Mouse (Mus musculus): ENCODE data around the gene Slc25a19. TPM values are rescaled to one million over a fixed set of nuclear protein-coding genes. Genes with fewer than 3 reads are reported as not detected.

The Slc25a19 gene
- polyA plus RNA-seq, 1 experiment from 2014 or later: 22.7 TPM

DNA sequence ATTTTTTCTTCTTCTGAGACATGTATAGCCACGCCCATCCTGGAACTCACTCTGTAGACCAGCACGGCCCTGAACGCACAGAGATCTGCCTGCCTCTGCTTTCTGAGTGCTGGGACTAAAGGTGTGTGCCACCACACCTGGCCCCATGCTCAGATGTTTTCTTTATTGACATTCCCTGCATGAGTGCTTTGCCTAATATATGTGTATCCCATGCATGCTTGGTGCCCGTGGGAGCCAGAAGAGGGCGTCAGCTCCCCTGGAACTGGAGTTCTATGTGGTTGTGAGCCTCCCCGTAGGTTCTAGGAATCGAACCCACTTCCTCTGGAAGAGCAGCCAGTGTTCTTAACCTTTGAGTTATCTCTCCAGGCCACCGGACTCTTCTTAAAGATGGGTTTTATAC, 6.9 kb upstream of the Slc25a19 start:
- 87% methylated on average over 8 of the region's 8 CpGs for WGBS
- no peaks in the 10 kb centered on the region for H3K36me3 ChIP-seq (ENCODE audit: control insufficient read depth, insufficient read depth, low read length)
- no peak overlapping the region for H3K9ac ChIP-seq (ENCODE audit: low read length)

DNA sequence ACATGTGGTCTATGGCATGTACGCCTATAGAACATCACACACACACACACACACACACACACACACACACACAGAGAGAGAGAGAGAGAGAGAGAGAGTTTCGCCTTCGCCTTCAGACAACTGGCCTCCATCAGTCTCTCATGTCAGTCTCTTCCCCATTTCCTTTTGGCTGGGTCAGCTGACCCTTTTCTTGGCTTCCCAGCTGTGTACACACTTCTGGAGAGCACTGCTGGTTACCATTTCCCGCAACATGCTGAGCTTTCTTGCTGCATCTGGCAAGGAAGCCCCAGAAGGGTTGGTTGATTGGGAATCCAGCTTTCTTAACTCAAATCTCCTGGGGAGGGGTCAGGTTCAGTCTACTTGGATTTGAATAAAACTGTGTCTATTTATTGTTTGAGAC, 6.0 kb upstream of the Slc25a19 start:
- H3K4me1 ChIP-seq (ENCODE audit: control insufficient read depth, insufficient read depth, low read length): no peaks in the 10 kb centered on the region; the same call in 1 of the 2 replicates
- H3K27me3 ChIP-seq (ENCODE audit: control insufficient read depth, insufficient read depth, low read length): no peaks in the 10 kb centered on the region
- no peak overlapping the region for H3K4me3 ChIP-seq (replicated peaks; ENCODE audit: low read length)
- no peak for ATAC-seq (ENCODE audit: insufficient read depth, low FRiP score)
- no peak overlapping the region for H3K27ac ChIP-seq (ENCODE audit: low read length)
- H3K4me2 ChIP-seq (ENCODE audit: low read depth, low read length): no peak overlapping the region
- 46% methylated on average over 4 of the region's 4 CpGs for WGBS
- no peaks in the 10 kb centered on the region for H3K36me3 ChIP-seq (ENCODE audit: control insufficient read depth, insufficient read depth, low read length)
- no peak overlapping the region for H3K9ac ChIP-seq (ENCODE audit: low read length)
- H3K9me3 ChIP-seq (replicated peaks; ENCODE audit: control insufficient read depth, low read length): no peaks in the 10 kb centered on the region

More for the DNA sequence above, 6.9 kb upstream of the Slc25a19 start:
- Histone ChIP-seq H3K4me2 (ENCODE audit: low read depth, low read length) (no peak overlapping the region), H3K4me1 (ENCODE audit: control insufficient read depth, insufficient read depth, low read length) (no peaks in the 10 kb centered on the region; the same call in 1 of the 2 replicates), H3K9me3 (replicated peaks; ENCODE audit: control insufficient read depth, low read length) (no peaks in the 10 kb centered on the region), H3K4me3 (replicated peaks; ENCODE audit: low read length) (no peak overlapping the region), H3K27ac (ENCODE audit: low read length) (no peak overlapping the region), H3K27me3 (ENCODE audit: control insufficient read depth, insufficient read depth, low read length) (no peaks in the 10 kb centered on the region)
- ATAC-seq (ENCODE audit: insufficient read depth, low FRiP score): no peak

DNA sequence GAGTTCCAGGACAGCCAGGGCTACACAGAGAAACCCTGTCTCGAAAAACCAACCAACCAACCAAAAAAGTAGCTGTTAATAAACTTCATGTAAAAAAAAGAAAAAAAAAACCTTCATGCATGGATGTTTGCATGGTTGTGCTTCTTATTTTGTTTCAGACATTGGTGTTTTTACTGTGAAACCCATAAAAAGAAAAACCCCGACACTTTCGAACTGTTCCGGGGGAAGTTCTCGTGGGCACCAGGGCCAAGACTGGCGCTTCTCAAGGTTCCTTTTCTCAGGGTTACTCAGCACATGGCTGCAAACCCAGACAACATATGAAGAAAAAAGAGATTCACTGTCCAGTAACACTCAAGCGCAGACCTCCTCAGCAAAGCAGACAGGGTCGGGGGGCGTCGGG, 4.8 kb upstream of the Slc25a19 start:
- Histone ChIP-seq H3K27me3 (ENCODE audit: control insufficient read depth, insufficient read depth, low read length) (no peaks in the 10 kb centered on the region), H3K9ac (ENCODE audit: low read length) (no peak overlapping the region), H3K4me2 (ENCODE audit: low read depth, low read length) (no peak overlapping the region), H3K4me1 (ENCODE audit: control insufficient read depth, insufficient read depth, low read length) (no peaks in the 10 kb centered on the region; the same call in 1 of the 2 replicates), H3K4me3 (replicated peaks; ENCODE audit: low read length) (no peak overlapping the region), H3K27ac (ENCODE audit: low read length) (no peak overlapping the region), H3K36me3 (ENCODE audit: control insufficient read depth, insufficient read depth, low read length) (no peaks in the 10 kb centered on the region), H3K9me3 (replicated peaks; ENCODE audit: control insufficient read depth, low read length) (no peaks in the 10 kb centered on the region)
- no peak for ATAC-seq (ENCODE audit: insufficient read depth, low FRiP score)
- WGBS: 88% methylated on average over 10 of the region's 10 CpGs

DNA sequence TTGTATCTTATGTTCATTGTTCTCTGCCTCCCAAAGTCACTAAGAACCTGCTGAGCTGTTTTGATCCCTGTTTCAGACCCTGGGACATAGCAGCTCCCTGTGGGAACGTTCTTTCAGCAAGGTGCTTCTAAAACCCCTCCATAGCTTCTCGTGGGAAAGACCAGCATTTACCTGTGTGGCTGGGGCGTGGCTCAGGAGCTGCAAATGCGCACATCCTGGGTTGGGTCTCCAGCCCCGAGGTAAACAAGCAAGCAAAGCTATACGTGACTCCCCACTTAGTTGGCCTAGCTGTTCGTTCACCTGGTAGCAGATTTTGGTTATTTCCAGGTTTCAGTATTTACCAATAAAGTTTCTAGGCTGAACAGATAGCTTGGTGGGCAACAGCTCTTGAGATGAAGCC, 4.2 kb upstream of the Slc25a19 start:
- no peak overlapping the region for H3K4me3 ChIP-seq (replicated peaks; ENCODE audit: low read length)
- H3K9me3 ChIP-seq (replicated peaks; ENCODE audit: control insufficient read depth, low read length): no peaks in the 10 kb centered on the region
- no peak overlapping the region for H3K9ac ChIP-seq (ENCODE audit: low read length)
- ATAC-seq (ENCODE audit: insufficient read depth, low FRiP score): no peak
- no peaks in the 10 kb centered on the region for H3K36me3 ChIP-seq (ENCODE audit: control insufficient read depth, insufficient read depth, low read length)
- no peak overlapping the region for H3K27ac ChIP-seq (ENCODE audit: low read length)
- WGBS: 69% methylated on average over 7 of the region's 7 CpGs
- H3K4me2 ChIP-seq (ENCODE audit: low read depth, low read length): no peak overlapping the region
- peaks cover 3% of the 10 kb centered on the region for H3K4me1 ChIP-seq (ENCODE audit: control insufficient read depth, insufficient read depth, low read length)
- no peaks in the 10 kb centered on the region for H3K27me3 ChIP-seq (ENCODE audit: control insufficient read depth, insufficient read depth, low read length)

DNA sequence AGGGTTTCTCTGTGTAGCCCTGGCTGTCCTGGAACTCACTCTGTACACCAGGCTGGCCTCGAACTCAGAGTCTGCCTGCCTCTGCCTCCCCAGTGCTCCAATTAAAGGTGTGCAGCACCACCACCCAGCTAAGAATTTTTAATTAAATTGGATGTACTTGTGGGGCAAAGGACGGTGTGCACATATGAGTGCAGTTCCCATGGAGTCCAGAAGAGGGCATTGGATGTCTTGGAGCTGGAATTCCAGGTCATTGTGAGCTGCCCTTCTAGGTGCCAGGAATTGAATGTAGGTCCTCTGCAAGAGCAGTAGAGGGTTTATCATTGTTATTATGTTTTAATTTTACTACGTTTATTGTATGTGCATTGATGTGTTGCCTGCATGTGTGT, 3.4 kb upstream of the Slc25a19 start:
- Histone ChIP-seq H3K36me3 (ENCODE audit: control insufficient read depth, insufficient read depth, low read length) (no peaks in the 10 kb centered on the region), H3K4me2 (ENCODE audit: low read depth, low read length) (no peak overlapping the region), H3K4me1 (ENCODE audit: control insufficient read depth, insufficient read depth, low read length) (peaks cover 6% of the 10 kb centered on the region), H3K27me3 (ENCODE audit: control insufficient read depth, insufficient read depth, low read length) (no peaks in the 10 kb centered on the region), H3K9me3 (replicated peaks; ENCODE audit: control insufficient read depth, low read length) (no peaks in the 10 kb centered on the region), H3K4me3 (replicated peaks; ENCODE audit: low read length) (no peak overlapping the region), H3K9ac (ENCODE audit: low read length) (no peak overlapping the region), H3K27ac (ENCODE audit: low read length) (peak overlapping the region; percentile 73)
- 25% methylated on average over 3 of the region's 3 CpGs for WGBS
- ATAC-seq (ENCODE audit: insufficient read depth, low FRiP score): no peak

DNA sequence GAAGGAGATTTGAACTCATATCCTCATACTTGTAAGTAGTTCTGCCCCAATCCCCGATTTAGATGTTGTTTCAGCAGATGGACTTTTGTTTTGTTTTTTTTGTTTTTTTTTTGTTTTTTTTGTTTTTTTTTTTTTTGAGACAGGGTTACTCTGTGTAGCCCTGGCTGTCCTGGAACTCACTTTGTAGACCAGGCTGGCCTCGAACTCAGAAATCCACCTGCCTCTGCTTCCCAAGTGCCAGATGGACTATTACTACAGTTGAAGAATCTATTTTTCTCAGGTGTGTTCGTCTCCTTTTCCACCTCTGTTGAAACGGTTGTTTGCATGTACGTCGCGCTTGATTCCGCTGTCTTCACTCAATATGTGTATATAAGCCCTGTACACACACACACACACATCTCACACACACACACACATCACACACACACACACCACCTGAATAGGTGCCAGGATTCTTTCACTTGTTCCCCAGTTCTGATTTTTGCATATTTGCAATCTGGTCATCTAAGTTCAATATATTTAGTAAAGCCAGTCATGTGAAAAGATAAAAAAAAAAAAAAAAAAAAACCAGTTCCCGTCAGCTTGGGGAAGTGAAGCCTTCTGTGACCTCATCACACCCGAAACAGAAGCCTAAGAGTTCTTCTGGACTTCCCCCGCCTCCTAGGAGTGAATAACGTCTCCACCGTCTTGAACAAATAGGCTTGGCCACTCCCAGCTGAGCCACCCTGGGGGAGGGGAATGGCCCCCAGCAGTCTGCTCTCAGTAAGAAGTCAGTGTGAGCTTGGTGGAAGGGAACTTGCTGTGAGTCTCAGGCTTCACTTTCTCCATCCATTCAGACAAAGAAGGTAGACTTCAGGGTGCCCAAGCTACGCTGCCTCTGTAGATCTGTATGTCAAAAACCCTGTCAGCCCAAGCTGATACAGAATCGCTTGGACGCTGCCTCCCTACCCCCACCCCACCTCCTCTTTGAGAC, 2.7 kb upstream of the Slc25a19 start:
- peaks cover 6% of the 10 kb centered on the region for H3K4me1 ChIP-seq (ENCODE audit: control insufficient read depth, insufficient read depth, low read length)
- H3K9ac ChIP-seq (ENCODE audit: low read length): no peak overlapping the region; the same call in 1 of the 2 replicates
- peak overlapping the region; percentile 73 for H3K27ac ChIP-seq (ENCODE audit: low read length)
- H3K4me2 ChIP-seq (ENCODE audit: low read depth, low read length): no peak overlapping the region
- H3K9me3 ChIP-seq (replicated peaks; ENCODE audit: control insufficient read depth, low read length): no peaks in the 10 kb centered on the region
- H3K36me3 ChIP-seq (ENCODE audit: control insufficient read depth, insufficient read depth, low read length): no peaks in the 10 kb centered on the region
- 40% methylated on average over 16 of the region's 16 CpGs for WGBS
- 0 out of 2 replicates have a peak, but pooled peaks have one; percentile 34 for ATAC-seq (ENCODE audit: insufficient read depth, low FRiP score)
- H3K4me3 ChIP-seq (replicated peaks; ENCODE audit: low read length): no peak overlapping the region
- H3K27me3 ChIP-seq (ENCODE audit: control insufficient read depth, insufficient read depth, low read length): no peaks in the 10 kb centered on the region

DNA sequence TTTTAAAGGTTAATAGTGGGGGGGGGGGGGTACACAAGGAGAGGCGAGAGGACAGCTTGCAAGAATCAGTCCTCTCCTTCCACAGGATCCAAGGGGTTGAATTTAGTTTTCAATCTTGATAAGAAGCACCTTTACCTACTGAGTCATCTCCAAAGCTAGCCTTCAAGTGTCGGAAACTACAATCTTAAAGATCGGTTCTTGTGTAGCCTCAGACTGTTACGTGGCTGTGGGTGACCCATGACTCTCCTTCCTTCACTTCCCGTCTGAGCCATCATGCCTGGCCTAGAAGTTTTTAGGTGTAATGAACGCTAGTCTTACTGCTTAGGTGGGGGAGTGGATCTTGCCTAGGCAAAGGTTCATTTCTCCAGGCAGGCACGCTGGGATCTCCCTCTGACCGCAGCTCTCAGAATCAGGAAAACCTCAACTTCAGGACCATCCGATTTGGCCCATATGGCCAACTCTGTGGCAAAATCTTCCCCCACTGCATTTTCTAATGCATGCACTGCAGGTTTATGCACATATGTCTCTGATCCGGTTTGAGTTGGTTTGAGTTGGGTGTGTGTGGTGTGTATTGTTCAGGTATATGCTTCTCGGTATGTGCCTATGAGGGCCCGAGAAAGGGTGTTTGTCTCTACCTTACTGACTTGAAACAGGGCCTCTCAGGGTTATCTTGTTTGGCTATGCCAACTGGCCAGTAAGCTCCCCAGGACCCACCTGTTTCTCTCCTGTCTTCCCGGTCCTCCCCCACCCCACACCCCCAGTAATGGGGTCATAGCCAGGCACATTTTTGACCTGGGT, 1.8 kb upstream of the Slc25a19 start:
- no peak for ATAC-seq (ENCODE audit: insufficient read depth, low FRiP score)
- no peak overlapping the region for H3K9ac ChIP-seq (ENCODE audit: low read length)
- no peaks in the 10 kb centered on the region for H3K9me3 ChIP-seq (replicated peaks; ENCODE audit: control insufficient read depth, low read length)
- H3K4me3 ChIP-seq (replicated peaks; ENCODE audit: low read length): no peak overlapping the region
- H3K36me3 ChIP-seq (ENCODE audit: control insufficient read depth, insufficient read depth, low read length): no peaks in the 10 kb centered on the region
- no peaks in the 10 kb centered on the region for H3K27me3 ChIP-seq (ENCODE audit: control insufficient read depth, insufficient read depth, low read length)
- no peak overlapping the region for H3K4me2 ChIP-seq (ENCODE audit: low read depth, low read length)
- WGBS: 82% methylated on average over 13 of the region's 13 CpGs
- peaks cover 6% of the 10 kb centered on the region for H3K4me1 ChIP-seq (ENCODE audit: control insufficient read depth, insufficient read depth, low read length)
- H3K27ac ChIP-seq (ENCODE audit: low read length): no peak overlapping the region

DNA sequence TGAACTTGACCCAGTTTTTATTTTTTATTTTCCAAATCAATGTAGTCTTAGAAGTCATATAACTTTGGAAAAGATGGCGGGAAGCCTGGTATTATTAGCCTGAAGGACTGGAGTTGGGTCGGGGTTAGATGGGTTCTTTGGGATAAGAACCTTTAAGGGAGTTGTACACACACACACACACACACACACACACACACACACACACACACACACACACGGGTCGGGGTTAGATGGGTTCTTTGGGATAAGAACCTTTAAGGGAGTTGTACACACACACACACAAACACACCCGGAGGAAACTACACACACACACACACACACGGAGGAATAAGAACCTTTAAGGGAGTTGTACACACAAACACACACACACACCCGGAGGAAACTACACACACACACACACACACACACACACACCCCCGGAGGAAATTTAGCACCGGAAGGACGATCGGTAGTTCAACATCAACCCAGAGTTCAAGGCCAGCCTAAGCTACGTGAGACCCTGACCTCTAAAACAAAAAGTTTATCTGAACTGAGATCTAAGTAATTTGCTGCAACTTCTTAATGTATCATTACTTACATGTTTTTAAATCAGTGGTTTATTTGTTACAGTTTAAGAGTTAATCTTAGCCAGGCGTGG, 488 bp upstream of the Slc25a19 start:
- ATAC-seq (ENCODE audit: insufficient read depth, low FRiP score): no peak
- Histone ChIP-seq H3K27me3 (ENCODE audit: control insufficient read depth, insufficient read depth, low read length) (no peaks in the 10 kb centered on the region), H3K4me3 (replicated peaks; ENCODE audit: low read length) (peak overlapping the region; percentile 75), H3K36me3 (ENCODE audit: control insufficient read depth, insufficient read depth, low read length) (no peaks in the 10 kb centered on the region), H3K4me2 (ENCODE audit: low read depth, low read length) (peak overlapping the region; percentile 47), H3K9me3 (replicated peaks; ENCODE audit: control insufficient read depth, low read length) (no peaks in the 10 kb centered on the region), H3K9ac (ENCODE audit: low read length) (peak overlapping the region; percentile 27; the same call in 1 of the 2 replicates), H3K4me1 (ENCODE audit: control insufficient read depth, insufficient read depth, low read length) (peaks cover 6% of the 10 kb centered on the region), H3K27ac (ENCODE audit: low read length) (0 out of 2 replicates have a peak overlapping the region, but pooled peaks have one; percentile 34)
- WGBS: 47% methylated on average over 13 of the region's 13 CpGs
